Mouse (Mus musculus) gastrocnemius, adult 2 months (tissue): ENCODE measurements at regions not wholly inside any gene's neighbourhood (a gene's known extent, or its start where the extent isn't known, plus 50 kb on each side); places are given as distances from the start of the nearest gene placed in this dataset.

Experiments
- DNase-seq: peaks from one replicate; pipeline ENCODE4 v3.0.0; 2022
- H3K27ac ChIP-seq: fragments of 200-600 bp; 2 replicates; pipeline ENCODE4 v1.8.1; 2022; ENCODE audit warnings: mild to moderate bottlenecking
- H3K4me3 ChIP-seq: fragments of 200-600 bp; 2 replicates; pipeline ENCODE4 v1.8.1; 2022; ENCODE audit warnings: mild to moderate bottlenecking, moderate library complexity
- CTCF ChIP-seq: fragments of 200-600 bp; IDR thresholded peaks from 2 replicates; pipeline ENCODE4 v1.8.1; 2022; ENCODE audit warnings: antibody characterized with exemption, mild to moderate bottlenecking, moderate library complexity
- intact Hi-C: fragments of 180-260 bp; cut with DNase I; formaldehyde crosslinking; loops from one replicate; pipeline ENCODE4 v1.15.1; 2025

GRCm38 (mm10) chr4:131014301-131015081, 70.3 kb downstream of the Matn1 start:
- Histone ChIP-seq H3K4me3 (no peak overlapping the region), H3K27ac (no peak overlapping the region)
- DNase-seq: no peak
- no peak for TF ChIP-seq CTCF
- intact Hi-C loops: no loop called here

GRCm38 (mm10) chr4:131015156-131015555, 71.0 kb downstream of the Matn1 start:
- TF ChIP-seq CTCF: no peak
- Histone ChIP-seq H3K27ac (no peak overlapping the region), H3K4me3 (no peak overlapping the region)
- intact Hi-C loops: no loop called here
- DNase-seq: no peak

GRCm38 (mm10) chr4:131023601-131024000, 79.4 kb downstream of the Matn1 start:
- TF ChIP-seq CTCF: no peak
- DNase-seq: no peak
- intact Hi-C loops: no loop called here
- H3K4me3 ChIP-seq: no peak overlapping the region
- H3K27ac ChIP-seq: no peak overlapping the region

GRCm38 (mm10) chr4:131036292-131036691, 92.1 kb downstream of the Matn1 start:
- no peak for DNase-seq
- no peak for TF ChIP-seq CTCF
- no peak overlapping the region for H3K4me3 ChIP-seq
- H3K27ac ChIP-seq: no peak overlapping the region
- intact Hi-C loops: no loop called here

- no peak for DNase-seq
- Histone ChIP-seq H3K27ac (no peak overlapping the region), H3K4me3 (no peak overlapping the region)
- intact Hi-C loops: no loop called here
- TF ChIP-seq CTCF: no peak
These were observed 93.0 kb downstream of the Matn1 start for GRCm38 (mm10) chr4:131037179-131037578.

- Histone ChIP-seq H3K27ac (no peak overlapping the region), H3K4me3 (no peak overlapping the region)
- DNase-seq: no peak
- no peak for TF ChIP-seq CTCF
- intact Hi-C loops: no loop called here
These were observed 95.5 kb downstream of the Matn1 start for GRCm38 (mm10) chr4:131039686-131040085.

- H3K4me3 ChIP-seq: no peak overlapping the region
- intact Hi-C loops: no loop called here
- H3K27ac ChIP-seq: no peak overlapping the region
- DNase-seq: no peak
- no peak for TF ChIP-seq CTCF
These were observed 97.0 kb downstream of the Matn1 start for GRCm38 (mm10) chr4:131041210-131041609.

- Histone ChIP-seq H3K27ac (no peak overlapping the region), H3K4me3 (no peak overlapping the region)
- intact Hi-C loops: no loop called here
- TF ChIP-seq CTCF: no peak
- DNase-seq: no peak
These were observed 101.9 kb downstream of the Matn1 start for GRCm38 (mm10) chr4:131046101-131046500.

GRCm38 (mm10) chr4:131046969-131047650, 102.9 kb downstream of the Matn1 start:
- intact Hi-C loops: no loop called here

GRCm38 (mm10) chr4:131056293-131056692, 112.1 kb downstream of the Matn1 start:
- no peak overlapping the region for H3K27ac ChIP-seq
- DNase-seq: no peak
- H3K4me3 ChIP-seq: no peak overlapping the region
- no peak for TF ChIP-seq CTCF
- intact Hi-C loops: no loop called here

More at GRCm38 (mm10) chr4:131046969-131047650, 102.9 kb downstream of the Matn1 start:
- no peak for DNase-seq
- H3K4me3 ChIP-seq: no peak overlapping the region
- no peak for TF ChIP-seq CTCF
- no peak overlapping the region for H3K27ac ChIP-seq

- TF ChIP-seq CTCF: no peak
- intact Hi-C loops: no loop called here
- H3K27ac ChIP-seq: no peak overlapping the region
- no peak for DNase-seq
- no peak overlapping the region for H3K4me3 ChIP-seq
These were observed 115.4 kb downstream of the Matn1 start for GRCm38 (mm10) chr4:131059572-131059971.

- intact Hi-C loops: no loop called here
- TF ChIP-seq CTCF: no peak
- DNase-seq: no peak
- H3K4me3 ChIP-seq: no peak overlapping the region
- no peak overlapping the region for H3K27ac ChIP-seq
These were observed 116.1 kb downstream of the Matn1 start for GRCm38 (mm10) chr4:131060191-131060680.

- intact Hi-C loops: no loop called here
These were observed 116.5 kb downstream of the Matn1 start for GRCm38 (mm10) chr4:131060706-131061105.

GRCm38 (mm10) chr4:131062592-131062991, 118.4 kb downstream of the Matn1 start:
- no peak for DNase-seq
- no peak overlapping the region for H3K4me3 ChIP-seq
- no peak overlapping the region for H3K27ac ChIP-seq
- intact Hi-C loops: no loop called here
- TF ChIP-seq CTCF: no peak

More at GRCm38 (mm10) chr4:131060706-131061105, 116.5 kb downstream of the Matn1 start:
- Histone ChIP-seq H3K4me3 (no peak overlapping the region), H3K27ac (no peak overlapping the region)
- no peak for DNase-seq
- no peak for TF ChIP-seq CTCF
